Mouse (Mus musculus): ENCODE measurements around the gene Dcun1d3. TPM values are rescaled to one million over a fixed set of nuclear protein-coding genes. Genes with fewer than 3 reads are reported as not detected.

Dcun1d3 gene
- 10 to 100 TPM; 20.6 to 24.4 TPM for total RNA-seq (2023)

GRCm38 (mm10) chr7:119895639-119896512, at the start of gene Dcun1d3, which contains the start of gene Lyrm1:
Gene Dcun1d3, minus strand, starts transcription at chr7:119896298.
Gene Lyrm1, plus strand, starts transcription at chr7:119895861.

Other genes starting within 250 kb of the Dcun1d3 start
- not detected for gene Acsm4, start 206.3 kb downstream of the Dcun1d3 start, total RNA-seq (2023)
- 100 to 1,000 TPM; 104 to 106 TPM for gene Thumpd1, start 175.5 kb downstream of the Dcun1d3 start, total RNA-seq (2023)
- gene Acsm3, start 135.4 kb downstream of the Dcun1d3 start, total RNA-seq (2023) = not detected
- gene Rexo5, start 102.3 kb downstream of the Dcun1d3 start, total RNA-seq (2023) = 10 to 100 TPM; 69.4 to 69.6 TPM
- 1 to 10 TPM; 7.0 to 8.6 TPM for gene Eri2, start 102.2 kb downstream of the Dcun1d3 start, total RNA-seq (2023)
- gene Lyrm1, start 437 bp downstream of the Dcun1d3 start, total RNA-seq (2023) = 1 to 10 TPM; 3.8 to 4.8 TPM
- gene Dnah3, start 199.0 kb upstream of the Dcun1d3 start, total RNA-seq (2023) = not detected
- gene Tmem159, start 206.1 kb upstream of the Dcun1d3 start, total RNA-seq (2023) = 1 to 10 TPM in 1 of 2 experiments, under 1 TPM in 1; 0.41 to 1.8 TPM
- not detected for gene Zp2, start 249.0 kb upstream of the Dcun1d3 start, total RNA-seq (2023)